Mouse (Mus musculus) hindbrain, embryonic 12.5 days (tissue): ENCODE measurements around the gene Lrrk1. TPM values are rescaled to one million over a fixed set of nuclear protein-coding genes. Genes with fewer than 3 reads are reported as not detected.

Source experiments
- ATAC-seq: fragments of 200-750 bp; cut with Nextera tagmentation; 2 replicates; pipeline ENCODE4 v1.8.0; 2017; ENCODE audit warnings: moderate TSS enrichment; ENCODE audit not compliant: low FRiP score
- H3K27ac ChIP-seq: fragments of 300-500 bp; sonication (generic); 2 replicates; pipeline ENCODE4 v1.5.1; 2016; ENCODE audit warnings: mild to moderate bottlenecking
- H3K27me3 ChIP-seq: fragments of 300-500 bp; sonication (generic); 2 replicates; pipeline ENCODE4 v1.6.1; 2016; ENCODE audit warnings: mild to moderate bottlenecking
- H3K36me3 ChIP-seq: fragments of 300-500 bp; sonication (generic); 2 replicates; pipeline ENCODE4 v1.6.1; 2016; ENCODE audit warnings: mild to moderate bottlenecking
- H3K4me1 ChIP-seq: fragments of 300-500 bp; sonication (generic); 2 replicates; pipeline ENCODE4 v1.6.1; 2016
- H3K4me2 ChIP-seq: fragments of 300-500 bp; sonication (generic); replicated peaks from 2 replicates; pipeline ENCODE4 v1.6.1; 2016; ENCODE audit warnings: mild to moderate bottlenecking
- H3K4me3 ChIP-seq: fragments of 300-500 bp; sonication (generic); 2 replicates; pipeline ENCODE4 v1.5.1; 2016; ENCODE audit warnings: mild to moderate bottlenecking
- H3K9ac ChIP-seq: fragments of 300-500 bp; sonication (generic); 2 replicates; pipeline ENCODE4 v1.6.1; 2016; ENCODE audit warnings: mild to moderate bottlenecking, moderate library complexity
- H3K9me3 ChIP-seq: fragments of 300-500 bp; sonication (generic); replicated peaks from 2 replicates; pipeline ENCODE4 v1.6.1; 2016; ENCODE audit warnings: mild to moderate bottlenecking
- WGBS: fragments of 180-500 bp; shearing (Covaris S2); methylation state at CpG from one replicate; pipeline ENCODE4 v1.1.7; 2016; 5-methylcytosine and 5-hydroxymethylcytosine counted together
- polyA plus RNA-seq: library from polyadenylated mRNA; unstranded; fragments of >200 nt; fragmentation: Nextera tagmentation; extraction: Ambion mirVana; gene quantifications from 2 replicates; pipeline ENCODE4 v1.2.1, GENCODE M21; 2016

Lrrk1 gene
- polyA plus RNA-seq, 1 experiment from 2014 or later: 7.2 TPM

- WGBS: 77% methylated on average over 6 of the region's 6 CpGs
- Histone ChIP-seq H3K4me3 (no peak overlapping the region), H3K9me3 (no peaks in the 10 kb centered on the region), H3K9ac (no peak overlapping the region), H3K27me3 (no peaks in the 10 kb centered on the region), H3K36me3 (no peaks in the 10 kb centered on the region), H3K4me1 (peaks cover 33% of the 10 kb centered on the region), H3K27ac (no peak overlapping the region), H3K4me2 (no peak overlapping the region)
- no peak for ATAC-seq
Measured at GRCm38 (mm10) chr7:66233947-66234516, 154.1 kb downstream of the Lrrk1 start.

GRCm38 (mm10) chr7:66233141-66233946 is 154.8 kb downstream of the Lrrk1 start:
- H3K27ac ChIP-seq: no peak overlapping the region; the same call in 1 of the 2 replicates
- H3K9ac ChIP-seq: no peak overlapping the region
- H3K4me2 ChIP-seq: no peak overlapping the region
- 76% methylated on average over 4 of the region's 4 CpGs for WGBS
- no peaks in the 10 kb centered on the region for H3K27me3 ChIP-seq
- peaks cover 36% of the 10 kb centered on the region for H3K4me1 ChIP-seq
- no peak for ATAC-seq
- H3K4me3 ChIP-seq: no peak overlapping the region
- no peaks in the 10 kb centered on the region for H3K9me3 ChIP-seq
- H3K36me3 ChIP-seq: no peaks in the 10 kb centered on the region

- peak overlapping the region; percentile 90 for H3K27ac ChIP-seq
- no peak overlapping the region for H3K9ac ChIP-seq
- no peak overlapping the region for H3K4me3 ChIP-seq
- ATAC-seq: no peak
- H3K4me1 ChIP-seq: peaks cover 38% of the 10 kb centered on the region
- WGBS: 75% methylated on average over 4 of the region's 4 CpGs
- no peaks in the 10 kb centered on the region for H3K9me3 ChIP-seq
- H3K27me3 ChIP-seq: no peaks in the 10 kb centered on the region
- H3K4me2 ChIP-seq: no peak overlapping the region
- no peaks in the 10 kb centered on the region for H3K36me3 ChIP-seq
Measured at GRCm38 (mm10) chr7:66231861-66232260, 156.3 kb downstream of the Lrrk1 start.

- H3K9ac ChIP-seq: no peak overlapping the region
- H3K27me3 ChIP-seq: no peaks in the 10 kb centered on the region
- 20% methylated on average over 17 of the region's 17 CpGs for whole genome bisulfite sequencing
- no peaks in the 10 kb centered on the region for H3K36me3 ChIP-seq
- 0 out of 2 replicates have a peak overlapping the region, but pooled peaks have one; percentile 3 for H3K4me2 ChIP-seq
- peaks cover 38% of the 10 kb centered on the region for H3K4me1 ChIP-seq
- peak; percentile 75 for ATAC-seq
- H3K27ac ChIP-seq: peak overlapping the region; percentile 90
- no peak overlapping the region for H3K4me3 ChIP-seq
- H3K9me3 ChIP-seq: no peaks in the 10 kb centered on the region
Measured at GRCm38 (mm10) chr7:66230638-66231550, 157.3 kb downstream of the Lrrk1 start.

GRCm38 (mm10) chr7:66230246-66230637 is 157.9 kb downstream of the Lrrk1 start:
- Histone ChIP-seq H3K27ac (peak overlapping the region; percentile 90), H3K27me3 (no peaks in the 10 kb centered on the region), H3K9ac (0 out of 2 replicates have a peak overlapping the region, but pooled peaks have one; percentile 4), H3K4me2 (0 out of 2 replicates have a peak overlapping the region, but pooled peaks have one; percentile 3), H3K4me3 (no peak overlapping the region), H3K36me3 (no peaks in the 10 kb centered on the region), H3K9me3 (no peaks in the 10 kb centered on the region), H3K4me1 (peaks cover 38% of the 10 kb centered on the region)
- ATAC-seq: peak; percentile 17; the same call in 1 of the 2 replicates
- 41% methylated on average over 4 of the region's 4 CpGs for WGBS

GRCm38 (mm10) chr7:66229433-66229832 is 158.7 kb downstream of the Lrrk1 start:
- Histone ChIP-seq H3K27me3 (no peaks in the 10 kb centered on the region), H3K27ac (peak overlapping the region; percentile 90), H3K36me3 (no peaks in the 10 kb centered on the region), H3K9me3 (no peaks in the 10 kb centered on the region), H3K4me3 (no peak overlapping the region), H3K9ac (no peak overlapping the region), H3K4me1 (peaks cover 38% of the 10 kb centered on the region), H3K4me2 (no peak overlapping the region)
- 61% methylated on average over 7 of the region's 7 CpGs for WGBS
- no peak for ATAC-seq

GRCm38 (mm10) chr7:66228610-66228920 is 159.6 kb downstream of the Lrrk1 start:
- WGBS: 62% methylated on average over 2 of the region's 2 CpGs
- no peak overlapping the region for H3K9ac ChIP-seq
- no peak for ATAC-seq

GRCm38 (mm10) chr7:66227814-66228609 is 160.1 kb downstream of the Lrrk1 start:
- H3K27ac ChIP-seq: no peak overlapping the region
- H3K4me3 ChIP-seq: no peak overlapping the region
- ATAC-seq: no peak
- no peak overlapping the region for H3K9ac ChIP-seq
- H3K4me2 ChIP-seq: no peak overlapping the region
- H3K27me3 ChIP-seq: no peaks in the 10 kb centered on the region
- peaks cover 36% of the 10 kb centered on the region for H3K4me1 ChIP-seq
- no peaks in the 10 kb centered on the region for H3K36me3 ChIP-seq
- 81% methylated on average over 13 of the region's 13 CpGs for WGBS
- H3K9me3 ChIP-seq: 0 out of 2 replicates have a peak, but pooled peaks cover 3% of the 10 kb centered on the region

More at GRCm38 (mm10) chr7:66228610-66228920, 159.6 kb downstream of the Lrrk1 start:
- Histone ChIP-seq H3K4me1 (peaks cover 38% of the 10 kb centered on the region), H3K36me3 (no peaks in the 10 kb centered on the region), H3K27me3 (no peaks in the 10 kb centered on the region), H3K9me3 (0 out of 2 replicates have a peak, but pooled peaks cover 3% of the 10 kb centered on the region), H3K4me3 (no peak overlapping the region), H3K27ac (no peak overlapping the region), H3K4me2 (no peak overlapping the region)

- Histone ChIP-seq H3K36me3 (no peaks in the 10 kb centered on the region), H3K27ac (no peak overlapping the region), H3K4me3 (no peak overlapping the region), H3K9ac (no peak overlapping the region), H3K4me2 (no peak overlapping the region), H3K4me1 (peaks cover 27% of the 10 kb centered on the region), H3K27me3 (no peaks in the 10 kb centered on the region), H3K9me3 (0 out of 2 replicates have a peak, but pooled peaks cover 3% of the 10 kb centered on the region)
- WGBS: 95% methylated on average over 3 of the region's 3 CpGs
- ATAC-seq: no peak
Measured at GRCm38 (mm10) chr7:66225881-66226280, 162.3 kb downstream of the Lrrk1 start.

GRCm38 (mm10) chr7:66224541-66224940 is 163.6 kb downstream of the Lrrk1 start:
- Histone ChIP-seq H3K4me1 (peaks cover 14% of the 10 kb centered on the region), H3K9me3 (0 out of 2 replicates have a peak, but pooled peaks cover 3% of the 10 kb centered on the region), H3K27me3 (no peaks in the 10 kb centered on the region), H3K9ac (no peak overlapping the region), H3K4me3 (no peak overlapping the region), H3K36me3 (no peaks in the 10 kb centered on the region), H3K27ac (no peak overlapping the region), H3K4me2 (no peak overlapping the region)
- no peak for ATAC-seq
- WGBS: 94% methylated on average over 6 of the region's 6 CpGs

- Histone ChIP-seq H3K4me2 (no peak overlapping the region), H3K27me3 (no peaks in the 10 kb centered on the region), H3K36me3 (no peaks in the 10 kb centered on the region), H3K9ac (no peak overlapping the region), H3K4me1 (peaks cover 10% of the 10 kb centered on the region), H3K9me3 (0 out of 2 replicates have a peak, but pooled peaks cover 3% of the 10 kb centered on the region), H3K4me3 (no peak overlapping the region), H3K27ac (no peak overlapping the region)
- 94% methylated on average over 1 of the region's 1 CpGs for WGBS
- no peak for ATAC-seq
Measured at GRCm38 (mm10) chr7:66223731-66224130, 164.4 kb downstream of the Lrrk1 start.
